Mouse (Mus musculus) T-helper 17 cell (primary cell): ENCODE data around the gene Atl1.

Source experiments
- in situ Hi-C, 2 experiments: fragments of 300-600 bp; cut with MboI, MseI; formaldehyde crosslinking; loops; 1 replicate in 1 of 2; 2 replicates in 1 of 2; pipeline ENCODE4 v1.15.1; 2025; ENCODE audit warnings: high pct_unique_total_duplicates in 2 of 2

Atl1 gene

GRCm38 (mm10) chr12:69892371-69893251 lies at the start of gene Atl1, which contains the start of gene Map4k5:
Gene Atl1, plus strand, starts transcription at chr12:69892614.
Gene Map4k5, minus strand, starts transcription at chr12:69893200.
- in situ Hi-C loops = loop anchor here in 1 of 2 experiments (25.0 kb wide), 1 partner anchor 1945 kb away; the partner anchor contains the start of gene Daam1

GRCm38 (mm10) chr12:69843531-69844445 lies 48.6 kb upstream of the Atl1 start:
- in situ Hi-C loops = no loop called here

DNA sequence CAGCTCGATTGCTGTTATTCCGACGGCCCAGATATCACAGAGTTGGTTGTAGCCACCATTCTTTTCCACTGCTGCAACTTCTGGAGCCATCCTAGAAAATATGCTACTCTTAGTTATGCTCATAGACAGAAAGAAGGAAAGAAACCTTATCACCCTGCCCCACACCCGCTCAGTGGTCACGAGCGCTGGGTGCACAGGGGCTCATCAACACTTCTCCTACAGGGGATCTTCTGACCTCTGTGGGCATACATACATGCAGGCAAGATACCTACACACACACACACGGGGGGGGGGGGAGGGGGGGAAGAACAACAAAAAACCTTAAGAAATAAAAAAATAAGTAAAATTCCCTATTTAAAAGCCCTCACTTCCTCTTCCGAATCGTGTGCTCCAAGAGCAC lies 46.7 kb upstream of the Atl1 start:
- in situ Hi-C loops = no loop called here

DNA sequence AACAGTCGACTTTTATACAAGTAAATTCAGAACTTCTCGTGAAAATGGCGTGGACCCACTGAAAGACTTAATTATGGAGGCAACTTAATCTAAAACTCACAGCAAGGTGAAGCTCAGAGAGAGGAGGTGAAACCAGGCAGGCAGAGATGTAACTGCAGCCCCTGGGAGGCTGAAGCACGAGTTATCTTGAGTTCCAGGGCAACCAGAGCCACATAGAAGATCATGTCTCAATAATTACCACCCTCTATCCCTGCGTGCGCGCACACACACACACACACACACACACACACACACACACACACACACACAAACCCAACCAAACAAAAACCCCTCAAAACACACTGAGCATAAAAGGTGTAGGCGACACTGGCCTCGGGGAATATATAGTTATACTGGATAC lies 45.9 kb upstream of the Atl1 start:
- in situ Hi-C loops = no loop called here

DNA sequence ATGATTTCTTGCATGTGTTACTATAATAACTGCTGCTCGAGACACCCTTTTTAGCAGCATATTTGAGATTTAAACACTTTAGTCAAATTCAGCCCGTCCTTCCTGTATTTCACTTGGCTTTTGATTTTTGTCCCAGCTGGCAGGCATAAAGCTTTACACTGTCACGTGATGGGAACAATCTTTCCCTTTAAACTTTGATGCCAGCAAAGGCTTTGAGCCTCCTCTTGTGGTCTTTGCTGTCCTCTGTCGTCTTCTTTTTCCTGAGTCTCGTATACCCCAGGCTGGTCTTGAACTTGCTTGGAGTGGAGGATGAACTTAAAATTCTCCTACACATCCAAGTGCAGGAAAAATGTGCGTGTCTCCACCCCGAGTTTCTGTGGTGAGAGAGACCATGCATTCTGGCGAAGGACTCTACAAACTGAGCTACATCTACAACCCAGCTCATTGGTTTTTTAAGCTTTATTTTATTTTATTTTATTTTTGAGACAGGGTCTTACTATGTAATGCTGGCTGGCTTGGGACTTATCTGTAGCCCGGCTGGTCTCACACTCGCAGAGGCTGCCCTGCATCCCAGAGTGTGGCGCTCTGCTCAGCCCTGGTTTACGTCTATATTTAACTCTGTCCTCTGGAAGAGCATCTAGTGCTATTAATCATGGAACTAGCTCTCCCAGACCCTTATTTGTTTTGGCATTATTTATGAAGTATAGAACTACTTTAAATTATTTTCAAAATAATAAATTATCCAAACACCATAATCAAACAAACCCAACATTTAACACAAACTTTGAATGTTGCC lies 44.1 kb upstream of the Atl1 start:
- in situ Hi-C loops = no loop called here

- in situ Hi-C loops = no loop called here
Measured at GRCm38 (mm10) chr12:69852288-69852687, 40.1 kb upstream of the Atl1 start.

- in situ Hi-C loops = no loop called here
Measured at GRCm38 (mm10) chr12:69853387-69853786, 39.0 kb upstream of the Atl1 start.

DNA sequence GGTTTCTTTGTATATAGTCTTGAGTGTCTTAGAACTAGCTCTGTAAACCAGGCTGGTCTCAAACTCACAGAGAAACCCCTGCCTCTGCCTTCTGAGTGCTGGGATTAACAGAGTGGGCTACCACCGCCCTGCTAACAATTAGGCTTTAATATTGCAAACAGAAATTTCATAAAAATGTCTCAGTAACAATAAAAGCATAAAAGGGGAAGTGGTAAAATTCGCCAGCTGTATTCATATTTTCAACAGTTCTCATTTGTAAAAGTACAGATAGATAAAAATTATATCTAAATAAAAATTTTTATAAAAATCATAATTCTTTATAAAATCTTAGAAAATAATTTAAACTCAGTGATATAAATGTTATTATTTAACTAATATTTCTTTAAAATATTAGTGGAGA lies 38.5 kb upstream of the Atl1 start:
- in situ Hi-C loops = no loop called here

DNA sequence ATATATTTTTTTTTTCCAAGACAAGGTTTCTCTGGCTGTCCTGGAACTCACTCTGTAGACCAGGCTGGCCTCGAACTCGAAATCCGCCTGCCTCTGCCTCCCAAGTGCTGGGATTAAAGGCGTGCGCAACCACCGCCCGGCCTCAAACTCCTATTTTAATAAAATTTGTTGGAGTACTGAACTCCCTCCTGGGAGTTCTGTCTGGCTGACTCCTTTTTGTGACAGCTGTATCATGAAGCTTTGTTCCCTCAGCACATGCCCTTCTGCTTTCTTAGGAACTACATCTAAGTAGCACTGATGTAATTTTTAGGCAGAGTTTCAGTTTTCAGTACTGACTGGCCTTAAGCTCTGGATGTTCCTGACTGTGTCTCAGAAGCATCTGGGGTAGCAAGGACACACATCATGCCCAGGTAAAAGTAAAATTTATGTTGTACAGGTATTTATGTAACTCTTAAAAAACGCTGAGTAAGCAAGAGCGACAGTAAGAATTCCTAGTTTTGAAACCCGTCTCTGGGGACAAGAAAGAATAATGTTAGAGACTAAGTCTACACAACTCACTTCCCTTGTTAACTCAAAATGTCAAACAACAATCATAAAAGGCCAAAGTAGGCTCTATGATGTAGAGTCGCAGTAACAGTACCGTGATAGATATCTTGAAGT lies 36.6 kb upstream of the Atl1 start:
- in situ Hi-C loops = no loop called here

- in situ Hi-C loops = no loop called here
Measured at GRCm38 (mm10) chr12:69856398-69856797, 36.0 kb upstream of the Atl1 start.

DNA sequence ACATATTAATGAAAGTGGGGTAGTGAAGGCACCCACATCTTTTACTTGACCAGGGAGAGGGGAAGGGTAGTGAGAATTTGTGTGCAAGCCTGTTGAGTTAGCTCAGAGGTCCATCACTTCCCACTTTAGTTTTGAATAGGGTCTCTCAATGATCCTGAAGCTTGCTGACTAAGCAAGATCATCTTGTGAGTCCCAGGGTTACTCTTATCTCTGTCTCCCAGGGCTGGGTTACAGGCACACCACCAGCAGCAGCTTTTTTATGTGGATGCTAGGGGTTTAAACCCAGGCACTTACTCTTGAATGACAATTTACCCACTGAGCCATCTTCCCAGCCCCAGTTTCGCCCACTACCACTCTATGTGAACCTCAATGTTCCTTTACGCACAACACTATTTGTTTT lies 34.8 kb upstream of the Atl1 start:
- in situ Hi-C loops = no loop called here

GRCm38 (mm10) chr12:69858847-69859246 lies 33.6 kb upstream of the Atl1 start:
- in situ Hi-C loops = no loop called here

GRCm38 (mm10) chr12:69863505-69863904 lies 28.9 kb upstream of the Atl1 start:
- in situ Hi-C loops = no loop called here

DNA sequence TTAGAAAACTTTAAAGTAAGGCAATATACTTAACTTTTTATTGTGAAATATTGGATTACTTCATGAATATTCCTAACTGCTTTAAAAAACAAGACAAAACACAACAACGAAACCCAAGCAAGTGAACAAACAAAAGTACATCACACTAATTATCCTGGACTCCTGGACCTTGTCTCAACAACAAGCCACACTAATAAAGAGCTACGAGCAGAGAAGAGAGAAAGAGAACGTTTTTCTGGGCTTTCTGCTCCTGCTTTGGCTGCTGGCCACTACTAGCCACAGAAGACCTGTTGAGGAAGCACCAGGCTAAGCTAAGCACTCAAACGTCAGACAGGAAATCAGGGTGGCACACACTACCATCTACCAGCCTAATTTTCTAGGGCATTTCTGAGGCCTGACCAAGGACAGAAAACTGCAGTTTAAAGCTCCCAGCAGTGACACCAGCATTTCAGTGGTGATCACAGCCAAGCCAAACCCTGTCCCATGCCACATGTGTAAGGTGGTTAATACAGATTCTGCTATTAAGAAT lies 28.2 kb upstream of the Atl1 start:
- in situ Hi-C loops = no loop called here

DNA sequence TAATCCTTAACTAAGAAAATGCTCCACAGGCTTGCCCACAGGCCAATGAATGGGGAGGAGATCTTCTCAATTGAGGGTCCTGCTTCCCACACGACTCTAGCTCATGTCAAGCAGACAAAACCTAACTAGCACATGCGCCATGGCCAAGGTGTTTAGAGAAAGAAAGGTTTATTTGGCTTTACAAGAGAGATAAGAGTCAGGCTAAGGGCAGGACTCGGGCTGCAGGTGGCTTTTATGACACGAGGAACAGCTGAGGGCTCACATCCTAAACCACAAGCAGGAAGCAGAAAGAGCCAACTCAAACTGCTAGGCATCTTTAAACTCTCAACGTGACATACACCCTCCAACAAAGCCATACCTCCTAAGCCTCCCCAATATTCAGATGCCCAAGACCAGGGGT lies 25.1 kb upstream of the Atl1 start:
- in situ Hi-C loops = no loop called here

- in situ Hi-C loops = no loop called here
Measured at GRCm38 (mm10) chr12:69871632-69872031, 20.8 kb upstream of the Atl1 start.

GRCm38 (mm10) chr12:69877842-69878363 lies 14.5 kb upstream of the Atl1 start:
- in situ Hi-C loops = loop anchor here in 1 of 2 experiments (25.0 kb wide), 1 partner anchor 1959 kb away; the partner anchor contains the start of gene Daam1

DNA sequence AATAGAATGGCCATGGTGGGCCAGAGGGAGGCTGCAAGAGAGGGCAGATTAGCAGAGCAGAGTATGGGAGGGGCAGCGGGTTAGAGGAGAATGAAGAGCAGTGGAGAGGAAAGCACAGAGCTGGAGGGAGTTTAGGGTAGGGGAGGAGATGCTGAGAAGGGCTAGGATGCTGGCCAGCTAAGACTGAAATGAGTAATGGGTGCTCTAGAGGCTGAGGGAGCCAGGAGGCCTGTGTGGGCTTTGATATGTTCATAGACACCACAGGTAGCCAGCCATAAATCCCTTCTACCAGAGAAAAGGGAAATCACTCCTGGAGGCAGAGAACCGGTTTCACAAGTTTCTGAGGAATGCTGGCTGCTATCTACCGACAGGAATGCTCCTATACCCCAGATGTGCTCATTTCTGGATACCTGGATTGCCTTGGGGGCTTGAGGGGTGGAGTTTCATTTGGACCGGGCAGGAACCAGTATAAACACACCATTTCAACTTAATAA lies 13.2 kb upstream of the Atl1 start:
- in situ Hi-C loops = loop anchor here in 1 of 2 experiments (25.0 kb wide), 1 partner anchor 1958 kb away; the partner anchor contains the start of gene Daam1

GRCm38 (mm10) chr12:69879739-69880138 lies 12.7 kb upstream of the Atl1 start:
- in situ Hi-C loops = loop anchor here in 1 of 2 experiments (25.0 kb wide), 1 partner anchor 1958 kb away; the partner anchor contains the start of gene Daam1
